Mouse (Mus musculus) testis, postnatal 14 days (tissue): ENCODE data around the gene Heatr5a.

Source experiments
- DNase-seq: peaks from one replicate; pipeline ENCODE4 v3.0.0; 2021; ENCODE audit warnings: low spot score

Heatr5a gene

GRCm38 (mm10) chr12:51844771-51845256 lies 126.3 kb downstream of the Heatr5a start:
- peak; percentile 89 for DNase-seq

DNA sequence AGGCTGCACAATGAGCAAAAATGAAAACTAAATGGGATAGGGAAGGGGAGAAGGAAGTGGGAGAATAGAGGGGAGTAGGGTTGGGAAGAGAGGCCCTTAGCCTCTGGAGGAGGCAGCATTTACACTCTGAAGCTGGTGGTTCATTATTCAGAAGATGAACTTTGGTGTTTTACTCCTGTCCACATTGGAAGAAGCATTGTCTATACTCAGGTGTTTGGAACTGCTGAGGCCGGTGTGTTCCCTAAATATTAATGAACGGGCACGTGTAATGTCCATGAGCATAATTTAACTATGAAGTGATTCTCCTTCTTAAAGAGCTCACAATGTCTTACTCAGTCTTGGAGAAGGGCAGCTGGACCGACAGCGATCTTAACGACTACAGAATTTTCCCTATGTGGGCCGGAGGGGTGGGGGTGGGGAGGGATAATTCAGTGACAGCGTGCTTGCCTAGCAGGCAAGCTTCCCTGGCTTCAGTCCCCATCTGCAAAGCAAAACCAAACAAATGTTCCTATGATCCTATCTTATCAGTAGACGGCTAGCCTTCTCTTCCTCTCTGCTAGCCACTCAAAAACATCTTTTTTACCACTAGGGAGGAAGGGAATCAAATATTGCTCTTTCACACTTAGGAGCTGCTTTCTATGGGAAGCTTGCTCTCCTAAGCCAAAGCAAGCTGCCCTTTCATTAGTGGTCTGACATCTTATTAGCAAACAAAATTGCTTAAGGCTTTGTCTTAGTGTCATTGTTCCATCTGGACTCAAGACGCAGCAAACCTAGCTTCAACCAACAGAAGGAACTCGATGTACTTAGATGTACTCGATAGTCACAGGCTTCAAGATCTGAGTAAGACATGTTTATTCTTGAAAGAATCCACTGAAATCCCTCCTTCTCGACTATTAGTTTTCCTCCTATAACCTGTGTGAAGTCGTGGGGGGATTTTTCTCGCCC lies 127.3 kb downstream of the Heatr5a start:
- no peak for DNase-seq

DNA sequence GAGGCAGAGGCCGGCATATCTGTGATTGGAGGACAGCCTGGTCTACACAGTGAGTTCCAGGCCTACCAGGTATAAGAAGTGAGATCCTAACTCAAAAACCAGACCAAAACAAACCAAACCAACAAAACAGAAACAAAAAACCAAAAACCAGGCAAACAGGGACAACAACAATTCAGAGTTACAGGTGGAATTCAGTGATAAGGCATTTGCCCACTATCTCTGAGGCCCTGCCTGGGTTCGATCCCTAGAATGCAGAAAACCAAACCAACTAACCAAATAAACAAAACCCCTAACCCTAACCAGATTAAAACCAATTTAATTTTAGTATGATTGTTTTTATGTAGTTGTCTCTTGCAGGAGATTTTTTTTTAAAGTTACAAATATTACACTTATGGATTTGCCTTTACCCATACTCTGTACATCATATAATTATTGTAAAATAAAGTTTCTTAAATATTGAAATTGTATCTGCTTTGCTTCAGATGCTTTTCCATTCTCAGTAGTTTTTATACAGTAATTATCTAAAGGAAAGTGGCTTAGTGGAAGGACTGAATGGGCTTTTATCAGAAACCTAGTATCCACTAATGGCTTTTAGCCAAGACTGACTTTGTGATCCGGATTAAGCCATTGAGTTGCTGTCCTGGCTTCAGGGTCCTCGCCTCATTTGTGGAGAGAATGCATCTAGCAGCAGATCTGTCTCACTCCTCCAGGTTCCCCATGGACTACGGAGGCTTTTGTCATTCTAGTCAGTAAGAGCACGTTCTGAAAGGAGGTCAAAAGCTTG lies 128.8 kb downstream of the Heatr5a start:
- no peak for DNase-seq

DNA sequence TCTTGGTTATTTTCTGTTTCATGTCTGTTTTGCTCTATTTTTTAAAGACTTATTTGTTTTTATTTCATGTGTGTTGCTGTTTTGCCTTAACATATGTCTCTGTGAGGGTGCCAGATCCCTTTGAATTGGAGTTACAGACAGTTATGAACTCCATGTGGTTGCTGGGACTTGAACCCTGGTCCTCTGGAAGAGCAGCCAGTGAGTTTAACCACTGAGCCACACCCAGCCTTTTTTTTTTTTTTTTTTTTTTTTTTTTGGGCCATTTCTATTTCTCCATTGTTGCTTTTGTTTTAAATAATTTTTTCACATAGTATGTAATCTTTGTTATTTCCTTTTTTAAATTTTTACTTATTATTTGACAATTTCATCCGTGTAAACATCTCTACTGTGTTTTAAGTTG lies 131.3 kb downstream of the Heatr5a start:
- DNase-seq = no peak

- DNase-seq = no peak
These were observed 135.9 kb downstream of the Heatr5a start for GRCm38 (mm10) chr12:51835219-51835618.

DNA sequence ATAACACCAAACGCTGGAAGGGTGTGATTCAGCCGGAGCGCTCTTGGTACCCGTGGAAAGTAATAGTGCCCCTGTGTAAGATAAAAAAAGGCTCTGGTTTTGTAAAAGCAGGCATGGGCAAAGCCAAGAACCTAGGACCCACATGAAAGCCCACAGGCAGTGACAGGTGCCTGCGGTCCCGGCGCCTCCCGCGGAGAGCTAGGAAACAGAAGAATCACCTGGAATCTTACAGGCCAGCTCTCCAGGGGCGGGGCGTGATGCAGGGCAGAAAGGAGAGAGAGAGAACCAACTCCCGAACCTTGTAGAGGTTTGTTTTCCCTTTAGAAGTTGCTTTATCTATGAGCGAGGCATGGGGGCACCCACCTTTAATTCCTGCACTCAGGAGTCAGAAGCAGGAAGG lies 139.2 kb downstream of the Heatr5a start:
- no peak for DNase-seq

DNA sequence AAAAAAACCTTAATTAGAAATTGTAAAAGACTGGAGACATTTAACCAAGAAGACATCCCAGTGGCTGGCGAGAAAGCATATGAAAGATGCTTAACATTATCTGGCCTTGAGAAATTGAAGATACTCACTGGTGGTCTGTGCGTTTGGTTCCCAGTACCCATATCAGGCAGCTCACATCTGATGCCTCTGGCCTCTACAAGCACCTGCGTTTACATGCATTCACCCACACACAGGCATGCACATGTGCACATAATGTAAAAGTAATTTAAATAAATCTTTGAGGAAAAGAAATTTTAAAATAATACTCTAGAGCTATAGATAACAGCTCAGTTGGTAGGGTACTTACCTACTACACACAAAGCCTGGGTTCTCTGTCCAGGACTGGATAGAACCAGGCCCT lies 139.8 kb downstream of the Heatr5a start:
- no peak for DNase-seq

GRCm38 (mm10) chr12:51830671-51831070 lies 140.4 kb downstream of the Heatr5a start:
- no peak for DNase-seq

DNA sequence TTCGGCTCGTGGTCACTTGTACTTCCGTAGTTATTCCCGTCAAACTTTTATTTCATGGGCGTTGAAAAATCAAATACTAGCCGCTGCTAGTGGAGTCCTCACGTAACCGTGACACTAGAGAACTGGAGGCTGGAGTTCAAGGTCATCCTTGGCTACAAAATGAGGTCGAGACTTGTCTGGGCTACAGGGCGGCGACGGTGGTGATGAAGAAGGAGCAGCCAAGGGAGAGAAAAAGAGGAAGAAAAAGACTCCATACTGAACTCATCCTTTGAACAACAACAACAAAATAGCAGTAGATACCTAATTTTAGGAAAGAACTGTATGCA lies 141.1 kb downstream of the Heatr5a start:
- no peak for DNase-seq

DNA sequence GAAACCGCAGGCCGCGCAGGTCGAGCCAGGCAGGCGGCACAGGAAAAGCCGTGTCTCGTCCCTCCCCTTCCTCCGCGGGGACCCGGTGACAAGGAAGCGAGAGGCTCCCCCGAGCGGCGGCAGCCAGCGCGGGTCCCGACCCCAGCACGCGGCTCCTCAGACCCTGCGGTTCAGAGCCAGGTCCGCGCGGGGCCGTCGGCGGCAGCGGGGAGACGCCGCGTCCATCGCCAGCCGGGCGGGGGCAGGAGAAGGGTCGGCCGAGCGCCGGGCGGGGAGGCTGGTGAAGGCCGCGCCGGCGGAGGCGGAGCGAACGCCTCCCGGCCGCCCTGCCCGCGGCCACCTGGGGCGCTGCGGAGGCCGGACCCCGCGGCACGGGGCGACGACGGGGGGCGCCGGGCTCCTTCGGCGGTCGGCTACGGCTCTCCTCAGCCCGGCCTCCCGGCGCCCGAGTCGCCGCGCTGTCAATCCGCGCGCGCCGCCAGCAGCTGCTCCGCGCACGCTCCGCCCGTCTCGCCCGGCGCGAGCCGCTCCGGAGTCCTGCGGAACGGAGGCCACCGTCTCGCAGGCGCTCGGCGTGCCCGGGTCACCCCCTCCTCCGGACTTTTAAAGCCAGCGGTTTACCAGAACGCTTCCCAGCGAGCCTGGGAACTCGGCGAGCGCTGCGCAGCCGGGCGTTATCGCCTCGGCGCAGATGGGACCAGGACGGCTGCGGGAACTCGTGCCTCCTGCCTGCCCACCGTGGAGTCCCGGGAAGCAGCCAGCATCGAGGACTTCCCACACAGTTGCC lies 141.6 kb downstream of the Heatr5a start, which contains the start of gene Hectd1:
TSS of gene Hectd1 (minus strand) at position 247 of the 787 bp plus-strand sequence.
- no peak for DNase-seq

DNA sequence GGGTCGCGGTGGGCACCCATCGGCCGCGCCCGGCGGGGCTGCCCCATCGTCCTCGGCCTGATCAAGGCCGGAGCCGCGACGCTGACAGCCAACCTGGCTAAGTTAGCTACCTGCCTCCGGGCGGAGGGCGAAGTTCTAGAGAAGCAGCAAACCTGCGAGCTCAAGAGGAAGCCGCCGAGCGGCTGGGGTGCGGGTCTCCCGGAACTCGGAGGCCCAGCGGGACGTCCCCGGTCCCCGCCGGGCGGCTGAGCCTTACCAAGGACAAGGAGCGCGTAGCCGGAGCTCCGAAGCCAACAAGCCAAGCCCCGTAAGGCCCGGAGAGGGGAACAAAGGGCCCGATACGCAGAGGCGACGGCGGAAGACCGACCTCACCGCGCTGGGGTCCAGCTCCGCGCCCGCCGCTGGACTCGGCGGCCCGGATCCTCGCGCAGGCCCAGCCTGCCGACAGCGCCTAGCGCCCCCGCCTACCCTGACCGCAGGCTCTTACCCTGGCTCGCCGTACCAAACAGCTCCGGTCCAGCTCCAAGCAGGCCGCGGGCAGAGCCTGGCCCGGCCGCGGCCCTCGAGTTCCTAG lies 142.3 kb downstream of the Heatr5a start:
- DNase-seq = peak; percentile 87

DNA sequence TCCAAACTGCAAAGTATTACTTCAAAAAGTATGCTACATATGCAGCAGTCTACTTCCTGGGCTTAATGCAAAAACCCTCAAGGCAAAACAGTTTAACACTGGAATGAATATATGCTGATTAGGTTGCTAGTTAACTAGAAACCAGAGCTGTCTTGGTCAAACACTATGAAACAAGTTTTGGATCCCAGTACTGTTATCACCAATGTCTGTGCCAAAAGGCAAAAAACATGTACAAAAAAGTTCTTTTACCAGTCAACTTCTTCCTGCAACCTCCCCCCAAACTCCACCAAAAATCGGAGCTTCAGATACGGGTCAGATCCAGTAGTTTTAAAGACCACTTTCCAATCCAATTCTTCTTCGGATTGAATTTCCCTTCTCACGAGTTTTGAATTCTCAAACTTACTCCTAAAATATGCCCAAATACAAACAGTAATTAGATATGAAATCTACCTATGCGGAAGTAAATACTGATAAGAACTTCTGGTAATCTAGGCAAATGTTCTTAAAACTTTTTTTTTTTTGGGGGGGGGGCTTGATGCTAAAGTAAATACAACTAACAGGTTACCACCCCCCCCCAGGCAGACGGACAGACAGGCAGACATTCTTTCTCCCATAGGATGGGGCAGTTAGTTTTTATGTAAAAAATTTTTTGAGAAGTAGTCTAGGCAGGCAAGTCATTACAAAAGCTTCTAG lies 143.0 kb downstream of the Heatr5a start:
- no peak for DNase-seq
